Mouse (Mus musculus): ENCODE measurements around the gene Mmp13.
"Not testable (repeated sequence)": the region's sequence is repeated elsewhere in the genome, so short reads cannot be mapped to it uniquely, and the experiment has no call there.

Mmp13 gene

DNA sequence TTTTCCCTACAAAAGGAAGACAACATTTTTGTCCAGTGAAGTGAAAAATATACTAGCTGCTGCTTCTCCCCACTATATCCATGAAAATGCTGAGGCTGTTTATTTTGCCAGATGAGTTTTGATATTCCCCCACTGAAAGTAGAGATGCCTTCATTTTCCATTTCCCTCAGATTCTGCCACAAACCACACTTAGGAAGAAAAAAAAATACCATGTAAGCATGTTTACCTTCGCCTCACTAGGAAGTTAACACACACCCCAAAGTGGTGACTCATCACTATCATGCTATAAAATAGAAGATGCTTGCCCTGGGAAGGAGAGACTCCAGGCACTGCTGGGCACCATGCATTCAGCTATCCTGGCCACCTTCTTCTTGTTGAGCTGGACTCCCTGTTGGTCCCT, at the start of gene Mmp13:
Mmp13 (plus strand) TSS at position 301 of the 400 bp plus-strand sequence.
- DNase-seq (ENCODE audit: low read depth, low spot score), result no peak

DNA sequence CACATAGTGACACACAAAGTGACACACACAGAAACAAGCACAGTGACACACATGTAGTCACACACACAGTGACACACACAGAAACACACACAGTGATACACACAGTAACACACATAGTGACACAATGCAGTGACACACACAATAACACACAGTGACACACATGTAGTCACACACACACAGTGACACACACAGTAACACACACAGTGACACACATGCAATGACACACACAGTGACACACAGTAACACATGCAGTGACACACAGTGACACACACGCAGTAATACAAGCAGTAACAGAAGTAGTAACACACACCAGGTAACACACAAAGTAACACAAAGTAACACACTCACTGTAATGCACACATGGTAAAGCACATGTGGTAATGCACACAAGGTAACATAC, 33.7 kb upstream of the Mmp13 start:
- no peak for DNase-seq (ENCODE audit: low read depth, low spot score)

GRCm38 (mm10) chr9:7239967-7240366, 32.3 kb upstream of the Mmp13 start:
- no peak for DNase-seq (ENCODE audit: low read depth, low spot score)

DNA sequence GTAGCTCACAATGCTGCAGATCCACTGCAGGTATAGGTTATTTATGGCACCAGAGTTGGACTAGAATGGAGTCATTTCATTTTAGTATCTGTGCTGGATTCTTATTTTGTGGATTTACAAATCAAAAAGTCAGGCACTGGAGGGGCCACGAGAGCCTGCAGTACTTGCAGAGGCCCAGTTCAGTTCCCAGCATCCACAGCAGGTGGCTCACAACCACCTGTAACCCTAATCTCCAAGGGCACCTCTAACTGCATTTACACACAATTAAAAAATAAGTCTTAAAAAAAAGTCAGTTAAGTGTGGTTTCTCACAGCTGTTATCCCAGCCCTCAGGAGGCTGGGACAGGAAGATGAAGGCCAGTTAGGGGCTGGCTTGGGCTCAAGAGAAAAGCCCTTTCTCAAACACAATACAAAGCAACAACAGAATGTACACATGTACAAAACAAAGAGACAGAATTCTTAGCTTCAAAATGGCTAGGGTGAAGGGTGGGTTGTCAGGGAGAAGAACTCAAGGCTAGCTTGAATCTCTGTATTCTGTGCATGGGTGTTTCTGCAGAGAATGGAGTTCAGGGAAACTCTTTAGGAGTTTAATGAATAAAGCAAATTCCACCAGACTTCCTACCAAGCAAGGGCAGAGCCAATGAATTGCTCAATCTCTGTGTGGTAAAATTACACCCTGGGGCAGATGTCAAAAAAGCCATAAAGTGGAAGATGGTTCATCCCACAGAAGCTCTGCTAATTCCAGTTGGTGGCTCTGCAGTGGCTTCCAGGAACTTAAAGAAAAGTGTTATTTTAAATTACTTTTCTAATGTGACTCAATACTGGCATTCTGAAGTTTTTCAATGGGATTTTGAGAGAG, 19.3 kb upstream of the Mmp13 start:
- no peak for DNase-seq (ENCODE audit: low read depth, low spot score)

GRCm38 (mm10) chr9:7261667-7262066, 10.6 kb upstream of the Mmp13 start:
- DNase-seq (ENCODE audit: low read depth, low spot score), result no peak

- peak; percentile 2 for DNase-seq (ENCODE audit: low read depth, low spot score)
Observed at GRCm38 (mm10) chr9:7270071-7270470, 2.2 kb upstream of the Mmp13 start.

GRCm38 (mm10) chr9:7282565-7283302, 10.4 kb downstream of the Mmp13 start:
- no peak for DNase-seq (ENCODE audit: low read depth, low spot score)

DNA sequence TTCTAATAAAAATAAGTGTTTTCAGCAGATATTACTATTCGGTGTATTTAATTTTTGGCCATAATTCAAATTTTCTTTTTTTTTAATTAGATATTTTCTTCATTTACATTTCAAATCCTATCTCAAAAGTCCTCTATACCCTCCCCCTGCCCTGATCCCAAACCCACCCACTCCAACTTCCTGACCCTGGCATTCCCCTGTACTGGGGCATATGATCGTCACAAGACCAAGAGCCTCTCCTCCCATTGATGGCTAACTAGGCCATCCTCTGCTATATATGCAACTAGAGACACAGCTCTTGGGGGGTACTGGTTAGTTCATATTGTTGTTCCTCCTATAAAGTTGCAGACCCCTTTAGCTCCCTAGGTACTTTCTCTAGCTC, 11.0 kb downstream of the Mmp13 start:
- not testable (repeated sequence) for DNase-seq (ENCODE audit: low read depth, low spot score)

- no peak for DNase-seq (ENCODE audit: low read depth, low spot score)
Observed at GRCm38 (mm10) chr9:7289501-7289900, 17.2 kb downstream of the Mmp13 start.

GRCm38 (mm10) chr9:7289901-7290300, 17.6 kb downstream of the Mmp13 start:
- no peak for DNase-seq (ENCODE audit: low read depth, low spot score)

DNA sequence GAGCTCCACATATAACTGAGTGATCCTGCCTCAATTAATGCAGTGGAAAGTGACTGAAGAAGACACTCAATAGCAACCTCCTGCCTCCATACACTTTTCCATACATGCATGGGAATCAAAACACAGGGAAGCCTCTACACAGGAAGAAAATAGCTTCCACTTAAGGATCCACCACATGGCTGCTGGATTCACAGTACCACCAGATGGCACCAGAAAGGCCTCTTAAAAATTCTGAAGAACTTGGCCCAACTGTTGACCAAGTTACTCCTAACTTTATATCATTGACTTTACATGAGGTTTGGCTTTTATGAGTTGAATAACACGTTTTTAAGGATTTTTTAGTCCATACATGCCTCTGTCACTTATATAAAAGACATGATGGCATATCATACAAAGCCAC, 19.8 kb downstream of the Mmp13 start:
- no peak for DNase-seq (ENCODE audit: low read depth, low spot score)

DNA sequence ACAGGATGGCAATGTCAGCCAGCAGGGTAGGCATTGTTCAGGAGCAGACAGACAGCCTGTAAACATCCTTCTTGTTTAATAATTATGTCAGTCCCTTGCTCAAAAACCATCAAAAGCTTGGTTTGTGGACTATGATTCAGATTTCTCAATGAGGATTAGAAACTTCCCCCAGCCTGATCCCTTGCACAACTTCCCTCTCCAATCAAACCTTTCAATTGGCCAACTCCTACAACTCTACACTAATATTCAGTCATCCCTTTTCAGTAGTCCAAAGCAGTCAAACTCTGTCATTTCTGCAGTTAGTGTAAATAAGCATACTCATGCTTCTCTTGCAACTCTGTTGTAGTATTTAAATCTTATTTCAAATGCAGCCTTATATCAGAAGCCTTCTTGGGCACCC, 59.5 kb downstream of the Mmp13 start:
- no peak for DNase-seq (ENCODE audit: low read depth, low spot score)
